Mouse (Mus musculus) forebrain, embryonic 14.5 days (tissue): ENCODE measurements around the gene Tcaim. TPM values are rescaled to one million over a fixed set of nuclear protein-coding genes. Genes with fewer than 3 reads are reported as not detected.

Experiments used
- polyA plus RNA-seq: library from polyadenylated mRNA; unstranded; fragments of >200 nt; fragmentation: Nextera tagmentation; extraction: Ambion mirVana; gene quantifications from 2 replicates; pipeline ENCODE4 v1.2.1, GENCODE M21; 2014

Gene Tcaim
- polyA plus RNA-seq, 1 experiment from 2014 or later, result 6.3 TPM

Other genes starting within 250 kb of the Tcaim start
- not detected in 2 replicates for gene Topaz1, start 58.2 kb upstream of the Tcaim start, polyA plus RNA-seq
- 0.41 TPM in 1 of 2 replicates, not detected in the other for gene Gm35549, start 38.5 kb downstream of the Tcaim start, polyA plus RNA-seq
- 63.1 and 79.1 TPM in 2 replicates for gene Zfp445, start 60.5 kb downstream of the Tcaim start, polyA plus RNA-seq
- 1.3 and 1.4 TPM in 2 replicates for gene Zkscan7, start 80.1 kb downstream of the Tcaim start, polyA plus RNA-seq
- gene Zfp105, start 117.5 kb downstream of the Tcaim start, polyA plus RNA-seq, result 20.8 and 23.6 TPM in 2 replicates
- gene 1110059G10Rik, start 145.5 kb downstream of the Tcaim start, polyA plus RNA-seq, result 44.1 and 46.3 TPM in 2 replicates
- 24.2 and 26.4 TPM in 2 replicates for gene Kif15, start 145.5 kb downstream of the Tcaim start, polyA plus RNA-seq
- gene Tmem42, start 215.8 kb downstream of the Tcaim start, polyA plus RNA-seq, result 24.1 and 24.8 TPM in 2 replicates
- 0.20 and 0.28 TPM in 2 replicates for gene Tgm4, start 229.2 kb downstream of the Tcaim start, polyA plus RNA-seq